Mouse (Mus musculus): ENCODE data around the gene Prmt7.

- TF ChIP-seq POLR2A (IDR thresholded peaks at IDR 0.05; ENCODE audit: low read depth, low read length) (peak; percentile 88), CTCF (conservative IDR thresholded peaks at IDR 0.05; ENCODE audit: insufficient read depth, insufficient read length, low read depth, low read length) (no peak)
Observed at GRCm38 (mm10) chr8:106210821-106211345, at the start of gene Prmt7, which contains the start of gene Slc7a6os.
